Mouse (Mus musculus) heart, embryonic 13.5 days (tissue): ENCODE measurements around the gene Radil. TPM values are rescaled to one million over a fixed set of nuclear protein-coding genes. Genes with fewer than 3 reads are reported as not detected.

Experiments
- ATAC-seq: fragments of 200-750 bp; cut with Nextera tagmentation; 2 replicates; pipeline ENCODE4 v1.8.0; 2017; ENCODE audit warnings: moderate TSS enrichment; ENCODE audit not compliant: insufficient number of reproducible peaks, low FRiP score, low TSS enrichment; ENCODE audit errors: extremely low read depth
- H3K27ac ChIP-seq: fragments of 300-500 bp; sonication (generic); replicated peaks from 2 replicates; pipeline ENCODE4 v1.5.1; 2015; ENCODE audit warnings: moderate library complexity, mild to moderate bottlenecking, inconsistent platforms
- H3K27me3 ChIP-seq: fragments of 300-500 bp; sonication (generic); replicated peaks from 2 replicates; pipeline ENCODE4 v1.6.1; 2015; ENCODE audit warnings: mild to moderate bottlenecking, inconsistent platforms
- H3K36me3 ChIP-seq: fragments of 300-500 bp; sonication (generic); 2 replicates; pipeline ENCODE4 v1.6.1; 2015; ENCODE audit warnings: mild to moderate bottlenecking, inconsistent platforms
- H3K4me1 ChIP-seq: fragments of 300-500 bp; sonication (generic); 2 replicates; pipeline ENCODE4 v1.6.1; 2015; ENCODE audit warnings: inconsistent platforms
- H3K4me2 ChIP-seq: fragments of 300-500 bp; sonication (generic); 2 replicates; pipeline ENCODE4 v1.6.1; 2015; ENCODE audit warnings: inconsistent platforms, mild to moderate bottlenecking, moderate library complexity
- H3K4me3 ChIP-seq: fragments of 300-500 bp; sonication (generic); 2 replicates; pipeline ENCODE4 v1.5.1; 2015; ENCODE audit warnings: moderate library complexity, mild to moderate bottlenecking, inconsistent platforms
- H3K9ac ChIP-seq: fragments of 300-500 bp; sonication (generic); 2 replicates; pipeline ENCODE4 v1.6.1; 2015; ENCODE audit warnings: inconsistent platforms, mild to moderate bottlenecking, moderate library complexity
- H3K9me3 ChIP-seq: fragments of 300-500 bp; sonication (generic); 2 replicates; pipeline ENCODE4 v1.6.1; 2016; ENCODE audit warnings: inconsistent platforms
- WGBS: fragments of 180-500 bp; shearing (Covaris S2); methylation state at CpG from one replicate; pipeline ENCODE4 v1.1.7; 2015; ENCODE audit warnings: mixed read lengths; 5-methylcytosine and 5-hydroxymethylcytosine counted together
- polyA plus RNA-seq: library from polyadenylated mRNA; unstranded; fragments of >200 nt; fragmentation: Nextera tagmentation; extraction: Ambion mirVana; gene quantifications from 2 replicates; pipeline ENCODE4 v1.2.1, GENCODE M21; 2015

The Radil gene
- polyA plus RNA-seq, 1 experiment from 2014 or later: 9.6 TPM

DNA sequence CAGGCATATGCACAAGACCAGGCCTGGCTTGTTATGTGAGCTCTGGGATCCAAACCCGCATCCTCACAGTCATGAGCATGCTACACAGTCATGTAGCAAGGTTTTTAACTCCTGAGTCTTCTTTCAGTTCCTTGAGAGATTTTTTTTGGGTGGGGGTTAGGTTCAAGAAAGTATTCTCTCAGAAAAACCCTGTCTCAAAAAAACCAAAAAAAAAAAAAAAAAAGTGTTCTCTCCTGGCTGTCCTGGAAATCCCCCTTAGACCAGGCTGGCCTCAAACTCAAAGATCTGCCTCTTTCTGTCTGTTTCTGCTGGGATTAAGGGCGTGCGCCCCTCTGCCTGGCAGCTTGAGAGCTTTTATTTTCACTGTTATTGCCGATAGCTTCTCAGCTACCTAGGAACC, 15.5 kb downstream of the Radil start:
- H3K4me3 ChIP-seq: no peak overlapping the region
- H3K36me3 ChIP-seq: 0 out of 2 replicates have a peak, but pooled peaks cover 5% of the 10 kb centered on the region
- no peaks in the 10 kb centered on the region for H3K9me3 ChIP-seq
- no peak overlapping the region for H3K27ac ChIP-seq
- H3K4me1 ChIP-seq: peaks cover 31% of the 10 kb centered on the region
- no peak overlapping the region for H3K4me2 ChIP-seq
- 66% methylated on average over 4 of the region's 4 CpGs for WGBS
- peak overlapping the region; percentile 59 for H3K9ac ChIP-seq
- ATAC-seq: no peak
- H3K27me3 ChIP-seq: peaks cover 7% of the 10 kb centered on the region

DNA sequence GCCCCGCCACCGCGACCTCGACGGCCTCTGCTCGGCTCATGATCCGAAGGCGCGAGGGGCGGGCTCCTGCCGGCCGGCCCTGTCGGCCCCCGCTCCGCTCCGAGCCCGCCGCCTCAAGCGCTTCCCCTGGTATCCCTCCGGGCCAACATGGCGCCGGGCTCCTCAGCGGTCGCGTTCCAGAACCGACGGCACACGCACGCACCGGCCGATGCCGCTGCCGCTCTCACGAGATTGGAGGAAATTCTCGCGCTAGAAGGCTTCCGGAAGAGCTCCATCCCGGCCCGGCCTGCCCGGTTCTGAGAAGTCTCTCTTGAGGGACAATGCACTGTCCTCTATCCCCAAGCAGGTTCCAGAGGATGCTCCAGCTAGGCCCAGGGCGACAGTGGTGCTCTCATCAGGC, 21.0 kb downstream of the Radil start, which contains the start of gene Papolb:
Papolb (minus strand) TSS at position 162 of the 400 bp plus-strand sequence.
- Histone ChIP-seq H3K4me2 (peak within 1 kb of the TSS; percentile 56), H3K36me3 (peaks cover 14% of the 10 kb centered on the region; the same call in 1 of the 2 replicates), H3K27me3 (peaks cover 29% of the 10 kb centered on the region), H3K9ac (0 out of 2 replicates have a peak within 1 kb of the TSS, but pooled peaks have one; percentile 19), H3K4me3 (peak within 1 kb of the TSS; percentile 32), H3K27ac (no peak within 1 kb of the TSS), H3K9me3 (peaks cover 6% of the 10 kb centered on the region; the same call in 1 of the 2 replicates), H3K4me1 (peaks cover 29% of the 10 kb centered on the region)
- no peak for ATAC-seq
- WGBS: 36% methylated on average over 41 of the region's 41 CpGs

GRCm38 (mm10) chr5:142524711-142525464, 26.0 kb downstream of the Radil start:
- 0 out of 2 replicates have a peak overlapping the region, but pooled peaks have one; percentile 16 for H3K4me2 ChIP-seq
- H3K36me3 ChIP-seq: peaks cover 17% of the 10 kb centered on the region; the same call in 1 of the 2 replicates
- ATAC-seq: no peak
- peak overlapping the region; percentile 54 for H3K27ac ChIP-seq
- peaks cover 4% of the 10 kb centered on the region; the same call in 1 of the 2 replicates for H3K9me3 ChIP-seq
- H3K27me3 ChIP-seq: peaks cover 17% of the 10 kb centered on the region
- peaks cover 29% of the 10 kb centered on the region for H3K4me1 ChIP-seq
- 34% methylated on average over 8 of the region's 8 CpGs for WGBS
- 0 out of 2 replicates have a peak overlapping the region, but pooled peaks have one; percentile 19 for H3K9ac ChIP-seq
- no peak overlapping the region for H3K4me3 ChIP-seq

GRCm38 (mm10) chr5:142521195-142521866, 29.6 kb downstream of the Radil start:
- H3K27me3 ChIP-seq: no peaks in the 10 kb centered on the region
- WGBS: 77% methylated on average over 11 of the region's 11 CpGs

GRCm38 (mm10) chr5:142520360-142520759, 30.5 kb downstream of the Radil start:
- ATAC-seq: no peak
- Histone ChIP-seq H3K9me3 (no peaks in the 10 kb centered on the region), H3K4me1 (peaks cover 42% of the 10 kb centered on the region), H3K36me3 (0 out of 2 replicates have a peak, but pooled peaks cover 10% of the 10 kb centered on the region), H3K4me2 (no peak overlapping the region), H3K4me3 (no peak overlapping the region), H3K9ac (no peak overlapping the region), H3K27ac (peak overlapping the region; percentile 58; the same call in 1 of the 2 replicates), H3K27me3 (no peaks in the 10 kb centered on the region)
- WGBS: 77% methylated on average over 4 of the region's 4 CpGs

More at GRCm38 (mm10) chr5:142521195-142521866, 29.6 kb downstream of the Radil start:
- ATAC-seq: peak; percentile 69; the same call in 1 of the 2 replicates
- peak overlapping the region; percentile 65 for H3K27ac ChIP-seq
- no peaks in the 10 kb centered on the region for H3K9me3 ChIP-seq
- no peak overlapping the region for H3K9ac ChIP-seq
- peak overlapping the region; percentile 24; the same call in 1 of the 2 replicates for H3K4me2 ChIP-seq
- 0 out of 2 replicates have a peak, but pooled peaks cover 10% of the 10 kb centered on the region for H3K36me3 ChIP-seq
- no peak overlapping the region for H3K4me3 ChIP-seq
- H3K4me1 ChIP-seq: peaks cover 50% of the 10 kb centered on the region

- peak overlapping the region; percentile 68 for H3K27ac ChIP-seq
- H3K4me1 ChIP-seq: peaks cover 31% of the 10 kb centered on the region
- peak; percentile 23; the same call in 1 of the 2 replicates for ATAC-seq
- H3K27me3 ChIP-seq: no peaks in the 10 kb centered on the region
- H3K9ac ChIP-seq: 0 out of 2 replicates have a peak overlapping the region, but pooled peaks have one; percentile 37
- 0 out of 2 replicates have a peak, but pooled peaks cover 10% of the 10 kb centered on the region for H3K36me3 ChIP-seq
- no peaks in the 10 kb centered on the region for H3K9me3 ChIP-seq
- H3K4me2 ChIP-seq: peak overlapping the region; percentile 16; the same call in 1 of the 2 replicates
- 36% methylated on average over 6 of the region's 6 CpGs for WGBS
- H3K4me3 ChIP-seq: no peak overlapping the region
Observed at GRCm38 (mm10) chr5:142518973-142519372, 31.9 kb downstream of the Radil start.

GRCm38 (mm10) chr5:142512112-142512511, 38.8 kb downstream of the Radil start:
- no peaks in the 10 kb centered on the region for H3K27me3 ChIP-seq
- H3K27ac ChIP-seq: no peak overlapping the region
- H3K36me3 ChIP-seq: no peaks in the 10 kb centered on the region
- H3K4me1 ChIP-seq: peaks cover 36% of the 10 kb centered on the region
- no peak overlapping the region for H3K4me3 ChIP-seq
- H3K9me3 ChIP-seq: no peaks in the 10 kb centered on the region
- no peak for ATAC-seq
- no peak overlapping the region for H3K9ac ChIP-seq
- no peak overlapping the region for H3K4me2 ChIP-seq
- 57% methylated on average over 4 of the region's 4 CpGs for WGBS

DNA sequence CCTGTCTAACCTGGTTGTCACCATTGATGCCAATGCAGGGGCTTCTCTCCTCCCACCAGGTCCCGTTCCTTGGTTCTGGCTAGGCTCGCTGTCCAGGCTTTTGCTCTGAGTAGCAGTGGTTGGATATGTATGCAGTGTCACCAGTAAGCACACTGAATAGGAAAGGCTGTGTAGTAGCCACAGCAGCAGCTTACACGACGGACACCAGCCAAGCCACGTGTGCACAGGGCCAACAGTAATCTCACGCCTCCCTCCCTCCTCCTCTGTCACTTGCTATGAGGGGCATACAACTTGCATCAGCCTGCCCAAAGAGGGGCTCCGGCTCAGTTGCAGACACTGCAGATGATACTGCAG, 40.9 kb downstream of the Radil start:
- Histone ChIP-seq H3K36me3 (peaks cover 7% of the 10 kb centered on the region), H3K4me2 (no peak overlapping the region), H3K9me3 (no peaks in the 10 kb centered on the region), H3K27me3 (peaks cover 5% of the 10 kb centered on the region; the same call in 1 of the 2 replicates), H3K4me3 (no peak overlapping the region), H3K4me1 (peaks cover 26% of the 10 kb centered on the region), H3K9ac (0 out of 2 replicates have a peak overlapping the region, but pooled peaks have one; percentile 20), H3K27ac (no peak overlapping the region)
- no peak for ATAC-seq
- WGBS: 58% methylated on average over 7 of the region's 7 CpGs

DNA sequence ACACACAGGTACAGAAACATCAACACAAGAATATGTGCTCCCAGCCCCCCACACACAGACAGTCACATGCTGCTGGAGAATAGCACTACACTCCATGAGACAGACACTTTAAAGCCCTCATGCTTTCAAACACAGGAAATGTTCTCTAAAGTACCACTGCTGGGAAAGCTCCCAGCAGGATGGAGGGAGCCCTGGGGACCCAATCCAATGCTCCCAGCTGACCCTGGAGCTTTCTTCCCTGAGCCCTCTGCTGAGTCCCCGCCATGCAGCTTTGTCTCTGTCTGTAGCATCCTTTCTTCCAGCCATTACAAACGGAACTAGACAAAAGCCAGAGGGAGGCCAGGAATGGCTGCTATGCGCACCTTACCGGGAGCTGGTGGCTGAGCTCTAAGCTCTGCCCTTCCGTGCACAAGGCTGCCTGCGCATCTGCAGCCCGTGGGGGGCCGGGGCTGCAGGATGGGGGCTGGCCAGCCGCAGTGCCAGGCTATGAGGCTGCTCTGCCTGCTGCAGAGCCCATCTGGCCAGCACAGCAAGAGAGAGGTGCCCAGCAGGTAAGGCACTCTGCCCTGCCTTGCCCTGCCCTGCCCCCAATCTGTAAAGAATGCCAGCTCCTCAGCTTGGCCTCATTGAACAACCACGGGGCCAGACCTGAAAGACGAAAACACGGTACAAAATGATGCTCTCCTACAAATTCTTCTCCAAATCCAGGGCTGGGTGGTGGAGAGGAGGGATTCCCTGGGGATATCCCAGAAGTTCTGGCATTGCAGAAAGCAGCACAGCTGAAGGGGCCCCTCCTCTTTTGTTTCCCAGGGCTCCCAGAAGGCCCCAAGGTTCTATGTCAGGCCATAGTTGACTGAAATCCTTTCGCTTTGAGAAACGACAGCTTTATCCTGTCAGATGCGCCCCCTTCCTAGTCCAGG, 41.5 kb downstream of the Radil start:
- Histone ChIP-seq H3K4me2 (peak overlapping the region; percentile 55), H3K9ac (peak overlapping the region; percentile 20; the same call in 1 of the 2 replicates), H3K4me3 (no peak overlapping the region), H3K27me3 (peaks cover 5% of the 10 kb centered on the region; the same call in 1 of the 2 replicates), H3K36me3 (peaks cover 7% of the 10 kb centered on the region), H3K4me1 (peaks cover 26% of the 10 kb centered on the region), H3K27ac (peak overlapping the region; percentile 46; the same call in 1 of the 2 replicates), H3K9me3 (no peaks in the 10 kb centered on the region)
- WGBS: 28% methylated on average over 15 of the region's 15 CpGs
- no peak for ATAC-seq

DNA sequence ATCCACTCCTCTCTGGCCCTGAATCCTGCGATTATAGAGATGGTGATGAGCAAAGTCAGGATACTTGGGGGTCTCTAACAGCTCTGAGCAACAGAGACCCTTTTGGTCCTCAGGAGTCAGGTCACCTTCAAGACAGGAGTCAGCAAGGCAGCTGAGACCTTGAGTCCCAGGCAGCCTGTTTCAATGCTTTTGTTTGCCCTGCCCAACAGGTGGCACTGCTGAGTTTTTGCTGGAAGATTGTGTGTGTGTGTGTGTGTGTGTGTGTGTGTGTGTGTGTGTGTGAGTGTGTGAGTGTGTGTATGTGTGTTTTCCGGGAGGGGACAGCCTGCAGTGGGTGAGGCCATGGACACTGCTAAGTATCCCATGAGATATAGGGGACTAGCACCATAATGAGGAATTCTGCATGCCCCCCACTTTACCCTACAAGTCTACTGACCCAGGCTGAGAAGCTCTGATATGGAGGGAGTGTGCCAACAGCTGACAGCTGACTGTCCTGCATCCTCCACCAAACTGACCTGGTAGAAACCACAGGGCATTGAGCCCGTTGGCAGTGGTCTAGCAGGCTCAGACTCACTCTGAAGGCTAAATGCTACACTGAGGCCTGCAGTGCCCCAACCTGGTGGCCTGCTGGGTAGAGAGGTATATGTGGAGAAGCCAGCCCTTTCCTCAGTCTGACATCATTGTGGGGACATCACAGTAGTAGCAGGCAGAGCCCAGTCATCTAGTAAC, 45.0 kb downstream of the Radil start:
- ATAC-seq: no peak
- H3K4me2 ChIP-seq: no peak overlapping the region
- H3K4me1 ChIP-seq: peaks cover 23% of the 10 kb centered on the region
- no peaks in the 10 kb centered on the region for H3K9me3 ChIP-seq
- no peak overlapping the region for H3K27ac ChIP-seq
- no peak overlapping the region for H3K4me3 ChIP-seq
- peaks cover 7% of the 10 kb centered on the region for H3K36me3 ChIP-seq
- H3K27me3 ChIP-seq: peaks cover 5% of the 10 kb centered on the region; the same call in 1 of the 2 replicates
- H3K9ac ChIP-seq: no peak overlapping the region
- WGBS: 61% methylated on average over 3 of the region's 3 CpGs
